Mouse (Mus musculus) stomach, embryonic 14.5 days (tissue): ENCODE results near the gene Esrrb. TPM values are rescaled to one million over a fixed set of nuclear protein-coding genes. Genes with fewer than 3 reads are reported as not detected.

ENCODE experiments used
- ATAC-seq: fragments of 200-750 bp; cut with Nextera tagmentation; 2 replicates; pipeline ENCODE4 v1.8.0; 2017; ENCODE audit warnings: low read depth, moderate TSS enrichment; ENCODE audit not compliant: insufficient number of reproducible peaks, insufficient read depth, low FRiP score
- H3K27ac ChIP-seq: fragments of 300-500 bp; sonication (generic); 2 replicates; pipeline ENCODE4 v1.5.1; 2014; ENCODE audit warnings: mild to moderate bottlenecking, low read length, moderate library complexity, mixed read lengths
- H3K27me3 ChIP-seq: fragments of 300-500 bp; sonication (generic); 2 replicates; pipeline ENCODE4 v1.6.1; 2014; ENCODE audit warnings: low read length, control low read depth, mixed read lengths; ENCODE audit not compliant: control insufficient read depth, insufficient read depth
- H3K36me3 ChIP-seq: fragments of 300-500 bp; sonication (generic); 2 replicates; pipeline ENCODE4 v1.6.1; 2014; ENCODE audit warnings: mild to moderate bottlenecking, control low read depth, low read length, moderate library complexity, mixed read lengths; ENCODE audit not compliant: control insufficient read depth, insufficient read depth
- H3K4me1 ChIP-seq: fragments of 300-500 bp; sonication (generic); 2 replicates; pipeline ENCODE4 v1.6.1; 2014; ENCODE audit warnings: low read length, control low read depth, mixed read lengths; ENCODE audit not compliant: control insufficient read depth, insufficient read depth
- H3K4me2 ChIP-seq: fragments of 300-500 bp; sonication (generic); replicated peaks from 2 replicates; pipeline ENCODE4 v1.6.1; 2014; ENCODE audit warnings: low read depth, low read length, control low read depth
- H3K4me3 ChIP-seq: fragments of 300-500 bp; sonication (generic); 2 replicates; pipeline ENCODE4 v1.5.1; 2014; ENCODE audit warnings: low read depth, low read length, control low read depth
- H3K9ac ChIP-seq: fragments of 300-500 bp; sonication (generic); replicated peaks from 2 replicates; pipeline ENCODE4 v1.6.1; 2014; ENCODE audit warnings: low read depth, mild to moderate bottlenecking, control low read depth, low read length, moderate library complexity, mixed read lengths
- H3K9me3 ChIP-seq: fragments of 300-500 bp; sonication (generic); 2 replicates; pipeline ENCODE4 v1.6.1; 2016; ENCODE audit warnings: low read depth, low read length, control low read depth; ENCODE audit not compliant: control insufficient read depth
- WGBS: fragments of 180-500 bp; shearing (Covaris S2); extraction: QIAGEN DNeasy Blood & Tissue Kit; methylation state at CpG from one replicate; pipeline ENCODE4 v1.1.7; 2014; 5-methylcytosine and 5-hydroxymethylcytosine counted together
- polyA plus RNA-seq: library from polyadenylated mRNA; unstranded; fragments of >200 nt; fragmentation: Nextera tagmentation; extraction: Ambion mirVana; gene quantifications from 2 replicates; pipeline ENCODE4 v1.2.1, GENCODE M21; 2014

Esrrb gene
- polyA plus RNA-seq = 0.21 and 0.22 TPM in 2 replicates

- Histone ChIP-seq H3K36me3 (no peaks in the 10 kb centered on the region), H3K27ac (no peak within 1 kb of the TSS), H3K27me3 (no peaks in the 10 kb centered on the region), H3K4me2 (no peak within 1 kb of the TSS), H3K9me3 (no peaks in the 10 kb centered on the region), H3K4me1 (peaks cover 2% of the 10 kb centered on the region; the same call in 1 of the 2 replicates), H3K4me3 (no peak within 1 kb of the TSS), H3K9ac (no peak within 1 kb of the TSS)
- WGBS = 25% methylated on average over 22 of the region's 22 CpGs
- peak; percentile 30; the same call in 1 of the 2 replicates for ATAC-seq
These were observed at the start of gene Esrrb for GRCm38 (mm10) chr12:86360696-86361631. Gene Esrrb (plus strand): TSS chr12:86361117.

DNA sequence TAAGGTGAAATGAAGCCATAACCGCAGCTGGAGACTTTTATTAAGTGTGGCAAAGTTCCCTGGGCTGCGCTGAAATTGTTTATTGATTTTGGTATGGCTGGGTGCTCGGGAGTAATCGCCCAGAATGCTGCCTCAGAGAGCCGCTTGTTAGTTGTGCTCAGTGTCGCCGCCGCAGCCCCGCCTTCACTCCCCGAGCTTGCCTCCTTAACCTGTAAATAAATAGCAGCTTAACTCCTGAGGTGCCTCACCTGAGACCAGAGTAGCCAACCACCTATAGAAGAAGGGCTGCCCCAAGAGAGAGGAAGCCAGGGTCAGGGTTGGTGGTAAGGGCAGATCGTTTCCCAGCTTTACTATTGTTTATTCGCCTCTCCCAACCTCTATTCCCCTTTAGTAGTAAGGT is 40.3 kb upstream of the Esrrb start:
- no peaks in the 10 kb centered on the region for H3K4me1 ChIP-seq
- 13% methylated on average over 12 of the region's 12 CpGs for WGBS
- H3K4me2 ChIP-seq = peak overlapping the region; percentile 12; the same call in 1 of the 2 replicates
- H3K27ac ChIP-seq = no peak overlapping the region
- H3K36me3 ChIP-seq = no peaks in the 10 kb centered on the region
- H3K9me3 ChIP-seq = no peaks in the 10 kb centered on the region
- no peak overlapping the region for H3K4me3 ChIP-seq
- H3K9ac ChIP-seq = no peak overlapping the region
- no peaks in the 10 kb centered on the region for H3K27me3 ChIP-seq
- 0 out of 2 replicates have a peak, but pooled peaks have one; percentile 53 for ATAC-seq

- H3K36me3 ChIP-seq = no peaks in the 10 kb centered on the region
- H3K27me3 ChIP-seq = no peaks in the 10 kb centered on the region
- no peak overlapping the region for H3K4me2 ChIP-seq
- no peak overlapping the region for H3K4me3 ChIP-seq
- H3K4me1 ChIP-seq = no peaks in the 10 kb centered on the region
- WGBS = 21% methylated on average over 3 of the region's 3 CpGs
- H3K9ac ChIP-seq = no peak overlapping the region
- H3K9me3 ChIP-seq = no peaks in the 10 kb centered on the region
- ATAC-seq = no peak
- no peak overlapping the region for H3K27ac ChIP-seq
These were observed 36.6 kb upstream of the Esrrb start for GRCm38 (mm10) chr12:86324297-86324696.

- Histone ChIP-seq H3K36me3 (no peaks in the 10 kb centered on the region), H3K4me2 (no peak overlapping the region), H3K9me3 (no peaks in the 10 kb centered on the region), H3K9ac (no peak overlapping the region), H3K27me3 (no peaks in the 10 kb centered on the region), H3K4me3 (no peak overlapping the region), H3K4me1 (no peaks in the 10 kb centered on the region), H3K27ac (no peak overlapping the region)
- 49% methylated on average over 4 of the region's 4 CpGs for WGBS
- ATAC-seq = no peak
These were observed 31.1 kb upstream of the Esrrb start for GRCm38 (mm10) chr12:86329813-86330212.

DNA sequence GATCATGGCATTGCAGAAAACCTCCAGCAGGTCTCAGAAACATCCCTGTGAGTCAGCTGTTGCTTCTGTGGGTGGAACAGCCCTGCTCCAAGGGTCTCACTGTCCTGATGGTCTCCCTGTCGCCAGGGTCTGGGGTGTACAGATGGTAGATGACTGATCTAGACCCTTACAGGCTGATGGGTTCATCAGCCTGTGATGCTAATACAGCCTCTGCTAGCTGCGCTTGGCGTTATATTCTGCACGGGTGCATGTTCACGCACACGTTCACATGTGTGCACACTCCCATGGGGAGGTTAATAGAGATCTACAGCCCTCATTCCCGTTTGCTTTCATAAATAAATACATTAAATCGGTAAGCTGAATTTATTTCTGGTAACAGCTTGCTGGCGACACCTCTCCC is 30.2 kb upstream of the Esrrb start:
- H3K27me3 ChIP-seq = no peaks in the 10 kb centered on the region

DNA sequence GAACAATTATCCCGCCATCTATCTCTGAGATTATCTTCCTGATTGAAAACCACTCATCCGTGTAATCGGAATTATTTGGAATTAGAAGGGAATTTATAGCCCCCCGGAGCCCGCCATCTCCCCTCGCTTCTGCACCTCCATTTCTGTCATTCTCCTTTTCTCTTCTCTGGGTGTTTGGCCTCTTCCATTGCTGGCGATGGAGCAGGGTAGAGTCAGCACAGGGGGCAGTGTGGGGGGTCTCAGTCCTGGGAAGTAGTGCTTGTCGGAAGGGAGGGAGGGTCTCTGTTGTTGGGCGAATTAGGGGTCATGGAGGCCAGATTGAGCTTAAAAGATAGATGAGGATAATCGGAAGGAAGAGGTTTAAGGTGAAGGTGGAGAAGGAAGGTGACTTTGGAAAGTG is 29.7 kb upstream of the Esrrb start:
- 72% methylated on average over 10 of the region's 10 CpGs for WGBS
- Histone ChIP-seq H3K4me1 (no peaks in the 10 kb centered on the region), H3K27ac (no peak overlapping the region), H3K4me3 (no peak overlapping the region), H3K27me3 (no peaks in the 10 kb centered on the region), H3K4me2 (no peak overlapping the region), H3K9ac (no peak overlapping the region), H3K36me3 (no peaks in the 10 kb centered on the region), H3K9me3 (no peaks in the 10 kb centered on the region)
- ATAC-seq = no peak

More for the DNA sequence above, 30.2 kb upstream of the Esrrb start:
- Histone ChIP-seq H3K27ac (no peak overlapping the region), H3K9me3 (no peaks in the 10 kb centered on the region), H3K36me3 (no peaks in the 10 kb centered on the region), H3K4me2 (no peak overlapping the region), H3K4me1 (no peaks in the 10 kb centered on the region), H3K4me3 (no peak overlapping the region), H3K9ac (no peak overlapping the region)
- 85% methylated on average over 9 of the region's 9 CpGs for WGBS
- ATAC-seq = no peak

DNA sequence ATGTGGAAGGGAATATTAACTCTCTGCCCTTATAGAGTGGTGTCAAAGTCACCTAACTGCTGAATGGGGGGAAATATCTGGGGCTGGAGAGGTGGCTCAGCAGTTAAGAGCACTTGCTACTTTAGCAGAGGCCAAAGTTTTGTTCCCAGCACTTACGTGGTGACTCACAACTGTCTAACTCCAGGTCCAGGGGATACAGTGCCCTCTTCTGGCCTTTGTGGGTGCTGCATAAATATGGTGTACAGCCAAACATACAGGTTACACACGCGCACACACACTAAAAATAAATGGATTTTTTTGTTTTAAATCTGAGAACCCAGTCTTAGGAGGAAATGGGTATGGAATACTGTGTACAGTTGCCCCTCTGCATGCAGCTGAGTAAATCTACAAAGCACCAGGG is 24.7 kb upstream of the Esrrb start:
- Histone ChIP-seq H3K9me3 (no peaks in the 10 kb centered on the region), H3K36me3 (no peaks in the 10 kb centered on the region), H3K27me3 (no peaks in the 10 kb centered on the region), H3K4me2 (no peak overlapping the region), H3K27ac (no peak overlapping the region), H3K9ac (no peak overlapping the region), H3K4me3 (no peak overlapping the region), H3K4me1 (no peaks in the 10 kb centered on the region)
- WGBS = 89% methylated on average over 3 of the region's 3 CpGs
- no peak for ATAC-seq

DNA sequence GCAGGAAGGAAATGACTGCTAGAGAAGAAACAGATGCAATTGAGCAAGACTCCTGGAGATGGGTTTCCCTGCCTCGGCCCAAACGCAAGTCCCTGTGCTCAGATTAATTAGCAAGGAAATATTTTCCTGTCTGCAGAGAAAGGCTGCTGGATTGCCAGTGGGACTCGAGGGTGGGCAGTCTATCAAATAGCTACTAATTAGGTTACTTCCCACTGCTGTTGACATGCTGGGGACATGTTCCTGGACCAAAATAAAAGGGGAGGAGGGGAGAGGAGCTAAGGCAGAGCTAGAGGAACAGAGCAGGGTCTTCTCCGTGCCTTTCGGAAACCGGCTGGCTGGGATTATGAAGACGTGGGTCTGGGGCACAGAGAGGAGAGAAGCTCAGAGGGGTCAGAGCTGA is 24.0 kb upstream of the Esrrb start:
- Histone ChIP-seq H3K4me2 (no peak overlapping the region), H3K36me3 (no peaks in the 10 kb centered on the region), H3K9me3 (no peaks in the 10 kb centered on the region), H3K27ac (no peak overlapping the region), H3K4me1 (no peaks in the 10 kb centered on the region), H3K27me3 (no peaks in the 10 kb centered on the region), H3K9ac (no peak overlapping the region), H3K4me3 (no peak overlapping the region)
- 40% methylated on average over 7 of the region's 7 CpGs for WGBS
- ATAC-seq = no peak
